Mouse (Mus musculus) left cerebral cortex, adult 9 months (tissue): ENCODE measurements around the gene Zfp965.
"Not testable (repeated sequence)": the region's sequence is repeated elsewhere in the genome, so short reads cannot be mapped to it uniquely, and the experiment has no call there.

Source experiments
- DNase-seq, 2 experiments: peaks; one replicate each; pipeline ENCODE4 v3.0.0; 2022; ENCODE audit warnings: low spot score in 2 of 2

Gene Zfp965

DNA sequence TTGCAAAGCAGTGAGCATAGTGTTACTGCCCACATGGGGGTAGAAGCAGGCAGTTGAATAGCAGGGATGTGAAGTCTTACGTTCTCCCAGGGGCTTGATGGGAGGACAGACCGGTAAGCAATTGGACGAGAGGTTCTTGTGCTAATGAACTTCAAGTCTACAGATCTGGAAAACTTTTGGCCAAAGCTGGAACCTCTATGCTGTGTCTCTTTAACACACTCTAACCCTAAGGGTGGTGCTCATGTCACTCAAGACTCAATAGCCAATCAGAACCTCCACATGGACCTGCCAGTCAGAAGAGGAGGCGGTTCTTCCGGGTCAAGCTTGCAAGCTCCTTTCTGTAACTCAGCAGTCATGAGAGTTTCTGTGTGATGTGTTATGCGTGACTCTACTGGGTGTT, at the start of gene Zfp965:
Gene Zfp965 (plus strand): TSS at position 301 of the 400 bp plus-strand sequence.
- not testable (repeated sequence) for DNase-seq

DNA sequence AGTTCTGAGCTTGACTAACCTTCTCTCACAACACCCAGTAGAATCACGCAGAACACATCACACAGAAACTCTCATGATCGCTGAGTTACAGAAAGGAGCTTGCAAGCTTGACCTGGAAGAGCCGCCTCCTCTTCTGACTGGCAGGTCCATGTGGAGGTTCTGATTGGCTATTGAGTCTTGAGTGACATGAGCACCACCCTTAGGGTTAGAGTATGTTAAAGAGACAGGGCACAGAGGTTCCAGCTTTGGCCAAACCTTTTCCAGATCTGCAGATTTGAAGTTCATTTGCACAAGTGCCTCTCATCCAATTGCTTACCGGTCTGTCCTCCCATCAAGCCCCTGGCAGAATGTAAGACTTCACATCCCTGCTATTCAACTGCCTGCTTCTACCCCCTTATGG, 34.1 kb upstream of the Zfp965 start, which contains the start of gene Gm4724:
Gene Gm4724 (minus strand): TSS at position 101 of the 400 bp plus-strand sequence.
- DNase-seq: not testable (repeated sequence)
